Mouse (Mus musculus) lung, embryonic 14.5 days (tissue): ENCODE measurements around the gene Rln1. TPM values are rescaled to one million over a fixed set of nuclear protein-coding genes. Genes with fewer than 3 reads are reported as not detected.

Experiments used
- ATAC-seq: fragments of 200-750 bp; cut with Nextera tagmentation; 2 replicates; pipeline ENCODE4 v1.8.0; 2017; ENCODE audit warnings: mild to moderate bottlenecking, moderate TSS enrichment, moderate library complexity; ENCODE audit not compliant: insufficient read depth
- DNase-seq: peaks from one replicate; pipeline ENCODE4 v3.0.0-alpha.2; 2015
- H3K27ac ChIP-seq: fragments of 300-500 bp; sonication (generic); 2 replicates; pipeline ENCODE4 v1.5.1; 2014; ENCODE audit warnings: low read depth, mild to moderate bottlenecking, moderate library complexity
- H3K27me3 ChIP-seq: fragments of 300-500 bp; sonication (generic); 2 replicates; pipeline ENCODE4 v1.6.1; 2014; ENCODE audit warnings: low read length, control low read depth; ENCODE audit not compliant: insufficient read depth
- H3K36me3 ChIP-seq: fragments of 300-500 bp; sonication (generic); 2 replicates; pipeline ENCODE4 v1.6.1; 2014; ENCODE audit warnings: control low read depth; ENCODE audit not compliant: insufficient read depth
- H3K4me1 ChIP-seq: fragments of 300-500 bp; sonication (generic); 2 replicates; pipeline ENCODE4 v1.6.1; 2014; ENCODE audit warnings: antibody characterized with exemption, control low read depth; ENCODE audit not compliant: insufficient read depth
- H3K4me2 ChIP-seq: fragments of 300-500 bp; sonication (generic); 2 replicates; pipeline ENCODE4 v1.6.1; 2014; ENCODE audit warnings: mild to moderate bottlenecking
- H3K4me3 ChIP-seq: fragments of 300-500 bp; sonication (generic); 2 replicates; pipeline ENCODE4 v1.5.1; 2014; ENCODE audit warnings: low read depth, low read length
- H3K9ac ChIP-seq: fragments of 300-500 bp; sonication (generic); 2 replicates; pipeline ENCODE4 v1.6.1; 2014
- H3K9me3 ChIP-seq: fragments of 300-500 bp; sonication (generic); 2 replicates; pipeline ENCODE4 v1.6.1; 2016; ENCODE audit warnings: low read depth, low read length, control low read depth
- CTCF ChIP-seq: IDR thresholded peaks from 2 replicates; pipeline ENCODE4 v1.5.1; 2016; ENCODE audit warnings: antibody characterized with exemption, low read depth
- WGBS: fragments of 180-500 bp; shearing (Covaris S2); extraction: QIAGEN DNeasy Blood & Tissue Kit; methylation state at CpG from one replicate; pipeline ENCODE4 v1.1.7; 2014; 5-methylcytosine and 5-hydroxymethylcytosine counted together
- polyA plus RNA-seq: library from polyadenylated mRNA; unstranded; fragments of >200 nt; fragmentation: Nextera tagmentation; extraction: Ambion mirVana; gene quantifications from 2 replicates; pipeline ENCODE4 v1.2.1, GENCODE M21; 2014

Gene Rln1
- polyA plus RNA-seq, 1 experiment from 2014 or later: not detected

- Histone ChIP-seq H3K9me3 (no peaks in the 10 kb centered on the region), H3K36me3 (no peaks in the 10 kb centered on the region), H3K27ac (no peak overlapping the region), H3K27me3 (no peaks in the 10 kb centered on the region), H3K4me3 (no peak overlapping the region), H3K9ac (no peak overlapping the region), H3K4me2 (no peak overlapping the region), H3K4me1 (no peaks in the 10 kb centered on the region)
- ATAC-seq (no peak), DNase-seq (no peak)
- TF ChIP-seq CTCF: no peak
- 85% methylated on average over 11 of the region's 11 CpGs for WGBS
Measured at GRCm38 (mm10) chr19:29356281-29356680, 21.8 kb upstream of the Rln1 start.

- Histone ChIP-seq H3K36me3 (no peaks in the 10 kb centered on the region), H3K27ac (no peak overlapping the region), H3K4me3 (peak overlapping the region; percentile 25), H3K4me1 (no peaks in the 10 kb centered on the region), H3K4me2 (peak overlapping the region; percentile 64), H3K27me3 (no peaks in the 10 kb centered on the region), H3K9me3 (no peaks in the 10 kb centered on the region), H3K9ac (no peak overlapping the region)
- peak; percentile 97 for TF ChIP-seq CTCF
- ATAC-seq (peak; percentile 78), DNase-seq (peak; percentile 97)
- WGBS: 3% methylated on average over 20 of the region's 20 CpGs
Measured at GRCm38 (mm10) chr19:29354895-29355877, 20.7 kb upstream of the Rln1 start.

DNA sequence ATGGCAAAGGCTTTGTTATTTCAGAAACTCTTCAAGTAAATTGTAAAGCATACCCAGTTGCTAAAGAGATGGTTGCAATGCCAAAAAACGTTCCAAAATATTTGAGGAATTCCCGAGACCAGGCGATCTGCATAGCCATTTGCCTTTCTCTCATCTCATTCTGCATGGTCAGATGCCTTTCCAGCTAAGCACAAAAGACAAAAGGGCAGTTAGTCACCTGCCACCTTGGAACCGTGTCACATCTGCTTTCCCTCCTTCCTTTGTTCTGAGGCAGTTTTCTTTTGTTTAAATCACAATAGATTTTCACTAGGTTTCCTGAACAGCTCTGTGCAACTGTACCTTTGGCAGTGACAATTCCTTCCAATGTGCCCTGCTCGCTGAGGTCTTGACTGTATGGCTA lies 16.5 kb upstream of the Rln1 start:
- H3K4me3 ChIP-seq: no peak overlapping the region
- DNase-seq: peak; percentile 7
- 52% methylated on average over 5 of the region's 5 CpGs for WGBS
- no peaks in the 10 kb centered on the region for H3K4me1 ChIP-seq
- no peaks in the 10 kb centered on the region for H3K27me3 ChIP-seq
- TF ChIP-seq CTCF: no peak
- H3K4me2 ChIP-seq: no peak overlapping the region
- no peak overlapping the region for H3K9ac ChIP-seq
- no peak for ATAC-seq
- H3K9me3 ChIP-seq: no peaks in the 10 kb centered on the region
- peaks cover 3% of the 10 kb centered on the region; the same call in 1 of the 2 replicates for H3K36me3 ChIP-seq
- no peak overlapping the region for H3K27ac ChIP-seq

GRCm38 (mm10) chr19:29345636-29346035 lies 11.2 kb upstream of the Rln1 start:
- no peaks in the 10 kb centered on the region for H3K4me1 ChIP-seq
- H3K36me3 ChIP-seq: peaks cover 3% of the 10 kb centered on the region; the same call in 1 of the 2 replicates
- no peaks in the 10 kb centered on the region for H3K9me3 ChIP-seq
- 67% methylated on average over 6 of the region's 6 CpGs for WGBS
- no peak for ATAC-seq
- H3K27me3 ChIP-seq: no peaks in the 10 kb centered on the region
- no peak overlapping the region for H3K4me3 ChIP-seq
- TF ChIP-seq CTCF: no peak
- no peak overlapping the region for H3K4me2 ChIP-seq
- no peak overlapping the region for H3K27ac ChIP-seq
- DNase-seq: no peak
- no peak overlapping the region for H3K9ac ChIP-seq

DNA sequence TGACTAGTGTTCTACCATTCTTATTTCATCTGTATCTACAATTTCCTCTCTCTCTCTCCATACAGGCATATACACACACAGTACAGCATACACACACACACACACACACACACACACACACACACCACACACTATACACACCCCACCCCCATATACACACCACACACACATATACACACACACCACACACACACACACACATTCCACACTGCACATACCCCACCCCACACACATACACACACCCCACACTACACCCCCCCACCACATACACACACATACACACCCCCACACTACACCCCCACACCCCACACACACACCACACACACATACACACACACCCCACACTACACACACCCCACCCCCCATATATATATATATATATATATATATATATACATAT lies 10.4 kb upstream of the Rln1 start:
- no peak for TF ChIP-seq CTCF
- H3K27me3 ChIP-seq: no peaks in the 10 kb centered on the region
- ATAC-seq (no peak), DNase-seq (no peak)
- no peaks in the 10 kb centered on the region for H3K4me1 ChIP-seq
- no peak overlapping the region for H3K9ac ChIP-seq
- H3K27ac ChIP-seq: no peak overlapping the region
- H3K36me3 ChIP-seq: peaks cover 3% of the 10 kb centered on the region; the same call in 1 of the 2 replicates
- no peak overlapping the region for H3K4me3 ChIP-seq
- H3K9me3 ChIP-seq: no peaks in the 10 kb centered on the region
- H3K4me2 ChIP-seq: no peak overlapping the region

- no peaks in the 10 kb centered on the region for H3K9me3 ChIP-seq
- TF ChIP-seq CTCF: no peak
- H3K36me3 ChIP-seq: no peaks in the 10 kb centered on the region
- no peak overlapping the region for H3K4me3 ChIP-seq
- ATAC-seq (no peak), DNase-seq (no peak)
- H3K27ac ChIP-seq: no peak overlapping the region
- H3K9ac ChIP-seq: no peak overlapping the region
- H3K4me1 ChIP-seq: no peaks in the 10 kb centered on the region
- WGBS: 75% methylated on average over 6 of the region's 6 CpGs
- H3K4me2 ChIP-seq: no peak overlapping the region
- no peaks in the 10 kb centered on the region for H3K27me3 ChIP-seq
Measured at GRCm38 (mm10) chr19:29342281-29342680, 7.8 kb upstream of the Rln1 start.

- no peaks in the 10 kb centered on the region for H3K4me1 ChIP-seq
- no peaks in the 10 kb centered on the region for H3K36me3 ChIP-seq
- no peak for TF ChIP-seq CTCF
- ATAC-seq (no peak), DNase-seq (no peak)
- H3K4me3 ChIP-seq: no peak overlapping the region
- no peak overlapping the region for H3K4me2 ChIP-seq
- no peak overlapping the region for H3K27ac ChIP-seq
- no peak overlapping the region for H3K9ac ChIP-seq
- WGBS: 78% methylated on average over 4 of the region's 4 CpGs
- no peaks in the 10 kb centered on the region for H3K9me3 ChIP-seq
- no peaks in the 10 kb centered on the region for H3K27me3 ChIP-seq
Measured at GRCm38 (mm10) chr19:29341029-29341428, 6.6 kb upstream of the Rln1 start.
